Mouse (Mus musculus) heart, postnatal 14 days (tissue): Measurements from ENCODE around the gene Supt6. TPM values are rescaled to one million over a fixed set of nuclear protein-coding genes. Genes with fewer than 3 reads are reported as not detected.
A peak's percentile ranks its signal among the peaks of the same experiment; 100 is the strongest.

ENCODE experiments used
- DNase-seq, 2 experiments: peaks; one replicate each; pipeline ENCODE4 v3.0.0; 2021 to 2022
- intact Hi-C: fragments of 180-260 bp; cut with DNase I; formaldehyde crosslinking; loops from one replicate; pipeline ENCODE4 v1.15.1; 2025
- total RNA-seq, 2 experiments: library from RNA; stranded (reverse); gene quantifications; 2 replicates each; pipeline ENCODE4 v1.2.3; 2021

Supt6 gene
- total RNA-seq, 2 experiments from 2014 or later, result 29.6 to 31.7 TPM

- intact Hi-C loops, result no loop called here
- no peak for DNase-seq
These were observed 5.5 kb downstream of the Supt6 start for GRCm38 (mm10) chr11:78240193-78240857.

- DNase-seq, result no peak
- intact Hi-C loops, result loop anchor here (5.0 kb wide), 1 partner anchor 41 kb away; no protein-coding TSS in a partner anchor
These were observed 14.3 kb downstream of the Supt6 start for GRCm38 (mm10) chr11:78231518-78231917.

GRCm38 (mm10) chr11:78223586-78223985 is 22.2 kb downstream of the Supt6 start:
- no peak for DNase-seq
- intact Hi-C loops, result no loop called here

GRCm38 (mm10) chr11:78215709-78216317 is 30.0 kb downstream of the Supt6 start:
- intact Hi-C loops, result no loop called here
- DNase-seq, result no peak

GRCm38 (mm10) chr11:78213086-78213817 is 32.5 kb downstream of the Supt6 start:
- peak in 1 of 2 experiments; percentile 14 for DNase-seq
- intact Hi-C loops, result no loop called here

GRCm38 (mm10) chr11:78211513-78211912 is 34.3 kb downstream of the Supt6 start:
- intact Hi-C loops, result no loop called here
- no peak for DNase-seq

- intact Hi-C loops, result no loop called here
- DNase-seq, result no peak
These were observed 35.2 kb downstream of the Supt6 start for GRCm38 (mm10) chr11:78210615-78211014.

- DNase-seq, result no peak
- intact Hi-C loops, result no loop called here
These were observed 35.9 kb downstream of the Supt6 start for GRCm38 (mm10) chr11:78209886-78210285.

GRCm38 (mm10) chr11:78207190-78207589 is 38.6 kb downstream of the Supt6 start:
- intact Hi-C loops, result no loop called here
- no peak for DNase-seq

GRCm38 (mm10) chr11:78205361-78206206 is 40.2 kb downstream of the Supt6 start:
- intact Hi-C loops, result no loop called here
- DNase-seq, result no peak

GRCm38 (mm10) chr11:78204287-78204686 is 41.5 kb downstream of the Supt6 start:
- no peak for DNase-seq
- intact Hi-C loops, result no loop called here

GRCm38 (mm10) chr11:78202372-78202771 is 43.4 kb downstream of the Supt6 start:
- intact Hi-C loops, result no loop called here
- no peak for DNase-seq

GRCm38 (mm10) chr11:78195101-78195863 is 50.5 kb downstream of the Supt6 start:
- DNase-seq, result no peak
- intact Hi-C loops, result no loop called here

GRCm38 (mm10) chr11:78194411-78195100 is 51.2 kb downstream of the Supt6 start:
- DNase-seq, result peak; percentile 74 to 80
- intact Hi-C loops, result no loop called here

GRCm38 (mm10) chr11:78193113-78193512 is 52.7 kb downstream of the Supt6 start, which contains the start of gene Proca1:
Proca1 (plus strand) TSS chr11:78193392.
- intact Hi-C loops, result no loop called here
- no peak for DNase-seq

- intact Hi-C loops, result no loop called here
- no peak for DNase-seq
These were observed 55.7 kb downstream of the Supt6 start for GRCm38 (mm10) chr11:78190041-78190440.

- DNase-seq, result peak; percentile 61 to 76
- intact Hi-C loops, result no loop called here
These were observed 56.4 kb downstream of the Supt6 start for GRCm38 (mm10) chr11:78189234-78190040.
